Mouse (Mus musculus) kidney, adult 2 months (tissue): ENCODE data around the gene Prkg1.

Source experiments
- CTCF ChIP-seq: fragments of 200-500 bp; conservative IDR thresholded peaks from 2 replicates; pipeline ENCODE4 v1.5.1; 2011; ENCODE audit warnings: low read depth, mild to moderate bottlenecking, control low read depth, low read length, moderate library complexity, mixed read lengths; ENCODE audit not compliant: insufficient read depth, insufficient read length
- POLR2A ChIP-seq: fragments of 200-500 bp; IDR thresholded peaks from one replicate; pipeline ENCODE4 v1.6.1; 2011; ENCODE audit warnings: low read depth, low read length, control low read depth

DNA sequence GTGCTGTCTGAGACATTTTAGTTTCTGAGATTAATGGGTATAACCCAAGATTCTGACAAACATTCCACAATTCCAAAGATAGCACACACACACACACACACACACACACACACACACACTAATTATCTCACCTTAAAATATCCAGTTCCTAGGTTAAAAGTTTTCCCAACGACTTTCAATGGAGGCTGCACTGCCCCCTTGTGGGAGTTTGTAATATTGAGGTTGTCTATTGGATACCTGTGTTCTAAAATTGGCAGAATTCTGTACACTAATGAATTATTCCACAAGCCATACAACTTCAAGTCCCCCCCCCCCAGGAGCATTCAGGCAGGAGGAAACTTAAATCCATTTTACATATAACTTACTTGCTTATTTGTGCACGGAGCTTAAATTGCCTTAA is 18.2 kb downstream of the Prkg1 start:
- TF ChIP-seq POLR2A (no peak), CTCF (no peak)
